Mouse (Mus musculus): ENCODE data around the gene Neurod2. TPM values are rescaled to one million over a fixed set of nuclear protein-coding genes. Genes with fewer than 3 reads are reported as not detected.
A peak's percentile ranks its signal among the peaks of the same experiment; 100 is the strongest.

Neurod2 gene
- polyA plus RNA-seq, 1 experiment from 2014 or later, result 3.8 TPM

DNA sequence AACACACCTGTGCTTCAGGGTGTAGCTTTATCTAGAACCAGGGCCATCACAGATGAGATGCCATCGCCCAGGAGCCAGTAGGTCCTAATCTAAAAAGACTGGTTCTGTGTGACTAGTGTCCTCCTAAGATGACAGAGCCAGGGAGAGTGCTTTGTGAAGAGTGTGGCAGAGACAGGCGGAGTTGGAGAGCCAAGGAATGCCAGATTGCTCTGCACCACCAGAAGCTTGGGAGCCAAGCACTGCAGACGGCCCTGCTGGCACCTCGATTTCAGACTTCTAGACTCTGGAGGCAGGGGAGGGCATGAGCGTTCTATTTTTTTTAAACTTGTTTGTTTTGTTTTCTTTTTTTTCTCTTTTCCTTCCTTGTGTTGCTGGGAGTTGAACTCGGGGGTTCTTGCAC lies 39.9 kb upstream of the Neurod2 start:
- H3K9ac ChIP-seq (ENCODE audit: low read length), result no peak overlapping the region
- H3K27ac ChIP-seq (ENCODE audit: low read depth, low read length), result no peak overlapping the region
- ATAC-seq (replicated peaks; ENCODE audit: low FRiP score), result no peak
- no peaks in the 10 kb centered on the region for H3K27me3 ChIP-seq (ENCODE audit: control insufficient read depth, insufficient read depth, low read length)
- H3K4me1 ChIP-seq (replicated peaks; ENCODE audit: control insufficient read depth, insufficient read depth, low read length), result peaks cover 14% of the 10 kb centered on the region
- no peaks in the 10 kb centered on the region for H3K9me3 ChIP-seq (ENCODE audit: control insufficient read depth, low read length)
- no peak overlapping the region for H3K4me3 ChIP-seq (ENCODE audit: low read depth, low read length)
- H3K4me2 ChIP-seq (ENCODE audit: low read depth, low read length, severe bottlenecking), result no peak overlapping the region
- no peaks in the 10 kb centered on the region for H3K36me3 ChIP-seq (ENCODE audit: control insufficient read depth, insufficient read depth, low read length)
- no peak for DNase-seq (ENCODE audit: low spot score)
- 82% methylated on average over 6 of the region's 6 CpGs for WGBS

GRCm38 (mm10) chr11:98367863-98368186 lies 38.4 kb upstream of the Neurod2 start:
- DNase-seq (ENCODE audit: low spot score) (no peak), ATAC-seq (replicated peaks; ENCODE audit: low FRiP score) (no peak)
- H3K27ac ChIP-seq (ENCODE audit: low read depth, low read length), result no peak overlapping the region
- H3K4me2 ChIP-seq (ENCODE audit: low read depth, low read length, severe bottlenecking), result no peak overlapping the region
- peaks cover 14% of the 10 kb centered on the region for H3K4me1 ChIP-seq (replicated peaks; ENCODE audit: control insufficient read depth, insufficient read depth, low read length)
- H3K4me3 ChIP-seq (ENCODE audit: low read depth, low read length), result no peak overlapping the region
- no peaks in the 10 kb centered on the region for H3K27me3 ChIP-seq (ENCODE audit: control insufficient read depth, insufficient read depth, low read length)
- H3K36me3 ChIP-seq (ENCODE audit: control insufficient read depth, insufficient read depth, low read length), result no peaks in the 10 kb centered on the region
- H3K9ac ChIP-seq (ENCODE audit: low read length), result no peak overlapping the region
- no peaks in the 10 kb centered on the region for H3K9me3 ChIP-seq (ENCODE audit: control insufficient read depth, low read length)
- WGBS, result 86% methylated on average over 7 of the region's 7 CpGs

GRCm38 (mm10) chr11:98367171-98367862 lies 37.9 kb upstream of the Neurod2 start:
- Histone ChIP-seq H3K27ac (ENCODE audit: low read depth, low read length) (no peak overlapping the region), H3K4me2 (ENCODE audit: low read depth, low read length, severe bottlenecking) (no peak overlapping the region), H3K27me3 (ENCODE audit: control insufficient read depth, insufficient read depth, low read length) (no peaks in the 10 kb centered on the region), H3K36me3 (ENCODE audit: control insufficient read depth, insufficient read depth, low read length) (no peaks in the 10 kb centered on the region), H3K4me3 (ENCODE audit: low read depth, low read length) (no peak overlapping the region), H3K4me1 (replicated peaks; ENCODE audit: control insufficient read depth, insufficient read depth, low read length) (peaks cover 14% of the 10 kb centered on the region), H3K9me3 (ENCODE audit: control insufficient read depth, low read length) (no peaks in the 10 kb centered on the region), H3K9ac (ENCODE audit: low read length) (no peak overlapping the region)
- WGBS, result 81% methylated on average over 10 of the region's 10 CpGs
- ATAC-seq (replicated peaks; ENCODE audit: low FRiP score), result no peak
- no peak for DNase-seq (ENCODE audit: low spot score)

DNA sequence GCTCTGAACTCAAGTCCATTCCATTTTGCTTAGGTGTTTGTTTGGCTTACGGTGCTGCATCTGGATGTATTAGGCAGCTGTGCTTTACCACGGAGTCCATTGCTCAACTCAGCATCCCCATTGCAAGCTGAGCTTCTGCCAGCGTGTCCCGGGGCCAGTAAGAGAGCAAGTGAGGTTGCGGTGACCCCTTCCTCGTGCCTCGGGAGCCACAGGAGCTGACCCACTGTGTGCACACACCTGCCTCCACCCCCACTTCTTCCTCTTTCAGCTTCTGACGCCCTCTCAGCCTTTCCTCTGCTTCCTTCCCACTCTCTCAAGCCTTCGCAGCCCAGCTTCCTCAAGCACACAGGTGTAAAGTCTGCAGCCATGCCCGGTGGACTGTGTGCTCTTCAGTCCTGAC lies 36.8 kb upstream of the Neurod2 start:
- no peaks in the 10 kb centered on the region for H3K36me3 ChIP-seq (ENCODE audit: control insufficient read depth, insufficient read depth, low read length)
- 85% methylated on average over 10 of the region's 10 CpGs for WGBS
- no peak for ATAC-seq (replicated peaks; ENCODE audit: low FRiP score)
- DNase-seq (ENCODE audit: low spot score), result no peak
- no peaks in the 10 kb centered on the region for H3K9me3 ChIP-seq (ENCODE audit: control insufficient read depth, low read length)
- no peak overlapping the region for H3K4me2 ChIP-seq (ENCODE audit: low read depth, low read length, severe bottlenecking)
- no peak overlapping the region for H3K27ac ChIP-seq (ENCODE audit: low read depth, low read length)
- no peak overlapping the region for H3K9ac ChIP-seq (ENCODE audit: low read length)
- no peaks in the 10 kb centered on the region for H3K27me3 ChIP-seq (ENCODE audit: control insufficient read depth, insufficient read depth, low read length)
- no peak overlapping the region for H3K4me3 ChIP-seq (ENCODE audit: low read depth, low read length)
- H3K4me1 ChIP-seq (replicated peaks; ENCODE audit: control insufficient read depth, insufficient read depth, low read length), result peaks cover 6% of the 10 kb centered on the region

DNA sequence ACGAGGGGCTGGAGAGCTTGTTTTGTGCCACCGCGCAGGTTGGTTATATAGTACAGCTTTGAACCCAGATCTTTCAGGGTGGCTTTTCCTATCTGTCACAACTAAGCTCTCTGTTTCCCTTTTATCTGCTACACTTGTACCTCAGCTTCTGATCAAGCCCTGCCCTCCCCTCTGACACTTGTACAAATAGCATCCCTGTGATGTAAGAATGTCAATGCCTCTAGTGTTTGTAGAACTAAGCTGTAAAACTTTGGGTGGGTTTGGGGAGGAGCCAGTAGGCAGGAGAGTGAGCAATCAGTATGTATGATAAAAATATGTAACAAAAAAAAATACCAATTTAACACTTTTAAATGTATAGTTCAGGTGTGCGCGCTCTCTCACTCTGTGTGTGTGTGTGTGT lies 35.0 kb upstream of the Neurod2 start:
- Histone ChIP-seq H3K36me3 (ENCODE audit: control insufficient read depth, insufficient read depth, low read length) (no peaks in the 10 kb centered on the region), H3K27ac (ENCODE audit: low read depth, low read length) (no peak overlapping the region), H3K27me3 (ENCODE audit: control insufficient read depth, insufficient read depth, low read length) (no peaks in the 10 kb centered on the region), H3K4me3 (ENCODE audit: low read depth, low read length) (no peak overlapping the region), H3K4me2 (ENCODE audit: low read depth, low read length, severe bottlenecking) (no peak overlapping the region), H3K9ac (ENCODE audit: low read length) (no peak overlapping the region), H3K4me1 (replicated peaks; ENCODE audit: control insufficient read depth, insufficient read depth, low read length) (peaks cover 1% of the 10 kb centered on the region), H3K9me3 (ENCODE audit: control insufficient read depth, low read length) (no peaks in the 10 kb centered on the region)
- DNase-seq (ENCODE audit: low spot score) (no peak), ATAC-seq (replicated peaks; ENCODE audit: low FRiP score) (no peak)
- WGBS, result 95% methylated on average over 5 of the region's 5 CpGs

DNA sequence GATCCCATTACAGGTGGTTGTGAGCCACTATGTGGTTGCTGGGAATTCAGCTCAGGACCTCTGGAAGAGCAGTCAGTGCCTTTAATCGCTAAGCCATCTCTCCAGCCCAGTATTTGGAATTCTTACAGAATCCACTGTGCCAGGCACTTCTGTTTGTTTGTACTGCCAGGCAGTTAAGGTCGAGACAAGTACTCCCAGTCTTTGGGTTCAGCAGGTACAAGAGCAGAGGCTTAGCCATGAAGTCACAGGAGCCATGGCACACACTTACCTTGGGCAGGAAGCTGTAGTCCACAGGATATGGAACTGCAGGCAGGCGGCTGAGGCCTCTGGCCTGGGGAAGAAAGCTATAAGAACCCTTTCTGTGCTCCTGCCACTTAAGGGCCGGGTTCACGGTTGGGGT lies 34.4 kb upstream of the Neurod2 start:
- H3K4me2 ChIP-seq (ENCODE audit: low read depth, low read length, severe bottlenecking), result no peak overlapping the region
- ATAC-seq (replicated peaks; ENCODE audit: low FRiP score) (no peak), DNase-seq (ENCODE audit: low spot score) (no peak)
- no peaks in the 10 kb centered on the region for H3K36me3 ChIP-seq (ENCODE audit: control insufficient read depth, insufficient read depth, low read length)
- no peak overlapping the region for H3K27ac ChIP-seq (ENCODE audit: low read depth, low read length)
- H3K4me3 ChIP-seq (ENCODE audit: low read depth, low read length), result no peak overlapping the region
- H3K9me3 ChIP-seq (ENCODE audit: control insufficient read depth, low read length), result no peaks in the 10 kb centered on the region
- no peak overlapping the region for H3K9ac ChIP-seq (ENCODE audit: low read length)
- peaks cover 7% of the 10 kb centered on the region for H3K4me1 ChIP-seq (replicated peaks; ENCODE audit: control insufficient read depth, insufficient read depth, low read length)
- 79% methylated on average over 5 of the region's 5 CpGs for WGBS
- H3K27me3 ChIP-seq (ENCODE audit: control insufficient read depth, insufficient read depth, low read length), result no peaks in the 10 kb centered on the region

DNA sequence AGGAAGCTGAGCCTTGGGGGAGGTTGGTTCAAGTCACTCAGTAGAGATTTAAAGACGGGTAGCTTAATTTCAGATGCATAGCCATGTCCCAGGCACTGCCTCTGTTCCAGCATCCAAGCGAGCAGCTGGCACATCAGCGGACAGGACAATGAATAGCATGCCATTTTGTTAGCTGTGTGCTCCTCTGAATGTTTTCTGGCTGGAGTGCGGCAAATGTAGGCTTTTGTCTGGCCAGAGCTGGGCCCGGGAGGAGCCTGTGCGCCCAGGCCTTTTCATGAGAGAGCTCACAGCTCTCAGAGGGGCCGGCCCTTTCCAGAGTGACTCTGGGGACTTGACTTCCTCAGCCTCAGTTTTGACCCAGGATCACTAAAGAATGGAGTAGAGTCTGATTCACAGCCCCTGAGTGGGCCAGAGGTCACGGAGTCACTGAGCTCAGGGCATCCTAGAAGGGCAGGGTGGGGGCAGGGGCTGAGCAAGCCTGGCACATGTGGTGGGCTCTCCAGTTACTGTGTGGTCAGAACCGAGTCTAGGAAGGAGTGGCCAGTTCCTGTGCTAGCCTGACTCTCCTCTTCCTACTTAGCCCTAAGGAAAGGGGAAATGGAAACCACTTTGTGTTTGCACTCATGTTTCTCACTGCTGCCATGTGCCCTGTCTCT lies 31.5 kb upstream of the Neurod2 start:
- H3K27me3 ChIP-seq (ENCODE audit: control insufficient read depth, insufficient read depth, low read length), result no peaks in the 10 kb centered on the region
- no peak overlapping the region for H3K4me3 ChIP-seq (ENCODE audit: low read depth, low read length)
- H3K27ac ChIP-seq (ENCODE audit: low read depth, low read length), result no peak overlapping the region
- no peak for DNase-seq (ENCODE audit: low spot score)
- no peak overlapping the region for H3K4me2 ChIP-seq (ENCODE audit: low read depth, low read length, severe bottlenecking)
- WGBS, result 58% methylated on average over 9 of the region's 9 CpGs
- no peaks in the 10 kb centered on the region for H3K9me3 ChIP-seq (ENCODE audit: control insufficient read depth, low read length)
- H3K9ac ChIP-seq (ENCODE audit: low read length), result no peak overlapping the region; the same call in 1 of the 2 replicates
- peaks cover 12% of the 10 kb centered on the region for H3K4me1 ChIP-seq (replicated peaks; ENCODE audit: control insufficient read depth, insufficient read depth, low read length)
- ATAC-seq (replicated peaks; ENCODE audit: low FRiP score), result no peak
- H3K36me3 ChIP-seq (ENCODE audit: control insufficient read depth, insufficient read depth, low read length), result no peaks in the 10 kb centered on the region

DNA sequence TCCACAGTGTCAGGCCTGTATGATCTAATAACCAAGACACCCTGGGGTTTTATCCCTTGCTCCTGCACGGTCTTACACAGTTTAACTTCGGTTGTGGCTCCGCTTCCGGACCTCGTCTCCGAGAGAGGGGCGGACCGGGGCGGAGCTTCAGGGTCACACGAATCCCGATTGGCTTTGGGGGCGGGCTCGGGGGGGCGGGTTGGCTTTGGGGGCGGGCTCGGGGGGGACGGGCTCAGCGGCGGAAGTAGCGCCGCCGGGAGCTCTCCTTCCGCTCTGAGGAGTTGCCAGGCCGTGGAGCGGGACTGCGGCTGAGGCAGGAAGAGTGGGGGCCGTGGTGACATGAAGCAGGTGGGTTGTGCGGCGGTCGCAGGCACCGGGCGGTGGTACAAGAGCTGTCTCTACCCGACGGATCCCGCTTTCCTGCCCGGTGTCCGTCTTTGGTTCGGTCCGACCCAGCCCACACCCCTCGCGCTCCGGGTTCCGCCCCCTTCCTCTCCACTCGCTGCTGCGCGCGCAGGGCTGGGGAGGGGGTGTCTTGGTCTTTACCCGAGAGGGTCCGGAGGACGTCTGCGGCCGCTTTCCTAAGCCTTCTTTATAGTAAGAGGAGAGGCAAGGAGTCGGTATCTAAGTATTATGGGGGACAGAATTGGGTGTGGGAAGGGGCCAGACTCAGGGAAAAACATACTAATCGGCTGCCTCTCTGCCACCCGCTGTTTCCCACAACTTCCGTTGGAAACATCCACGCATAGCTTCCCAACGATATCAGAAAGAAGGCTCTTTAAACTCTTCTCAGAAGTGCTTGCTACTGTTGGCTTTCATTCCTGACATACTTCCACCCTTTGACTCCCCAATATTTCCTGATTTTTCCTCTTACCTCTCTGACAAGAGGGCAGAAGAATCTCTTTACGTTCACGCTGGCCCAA lies 29.0 kb upstream of the Neurod2 start, which contains the start of gene Stard3:
Stard3 (plus strand) TSS at position 208 of the 923 bp plus-strand sequence.
- no peaks in the 10 kb centered on the region for H3K9me3 ChIP-seq (ENCODE audit: control insufficient read depth, low read length)
- WGBS, result under 1% methylated on average over 60 of the region's 60 CpGs
- H3K9ac ChIP-seq (ENCODE audit: low read length), result peak within 1 kb of the TSS; percentile 75
- H3K27ac ChIP-seq (ENCODE audit: low read depth, low read length), result peak within 1 kb of the TSS; percentile 50; the same call in 1 of the 2 replicates
- H3K4me2 ChIP-seq (ENCODE audit: low read depth, low read length, severe bottlenecking), result peak within 1 kb of the TSS; percentile 78
- no peaks in the 10 kb centered on the region for H3K36me3 ChIP-seq (ENCODE audit: control insufficient read depth, insufficient read depth, low read length)
- DNase-seq (ENCODE audit: low spot score) (peak; percentile 96), ATAC-seq (replicated peaks; ENCODE audit: low FRiP score) (peak; percentile 86)
- peaks cover 12% of the 10 kb centered on the region for H3K4me1 ChIP-seq (replicated peaks; ENCODE audit: control insufficient read depth, insufficient read depth, low read length)
- H3K27me3 ChIP-seq (ENCODE audit: control insufficient read depth, insufficient read depth, low read length), result peaks cover 5% of the 10 kb centered on the region; the same call in 1 of the 2 replicates
- peak within 1 kb of the TSS; percentile 74 for H3K4me3 ChIP-seq (ENCODE audit: low read depth, low read length)

All from forebrain, embryonic 11.5 days (tissue).